Mouse (Mus musculus): Measurements from ENCODE around the gene Rnf169.
"Not testable (repeated sequence)": the region's sequence is repeated elsewhere in the genome, so short reads cannot be mapped to it uniquely, and the experiment has no call there.

Gene Rnf169

DNA sequence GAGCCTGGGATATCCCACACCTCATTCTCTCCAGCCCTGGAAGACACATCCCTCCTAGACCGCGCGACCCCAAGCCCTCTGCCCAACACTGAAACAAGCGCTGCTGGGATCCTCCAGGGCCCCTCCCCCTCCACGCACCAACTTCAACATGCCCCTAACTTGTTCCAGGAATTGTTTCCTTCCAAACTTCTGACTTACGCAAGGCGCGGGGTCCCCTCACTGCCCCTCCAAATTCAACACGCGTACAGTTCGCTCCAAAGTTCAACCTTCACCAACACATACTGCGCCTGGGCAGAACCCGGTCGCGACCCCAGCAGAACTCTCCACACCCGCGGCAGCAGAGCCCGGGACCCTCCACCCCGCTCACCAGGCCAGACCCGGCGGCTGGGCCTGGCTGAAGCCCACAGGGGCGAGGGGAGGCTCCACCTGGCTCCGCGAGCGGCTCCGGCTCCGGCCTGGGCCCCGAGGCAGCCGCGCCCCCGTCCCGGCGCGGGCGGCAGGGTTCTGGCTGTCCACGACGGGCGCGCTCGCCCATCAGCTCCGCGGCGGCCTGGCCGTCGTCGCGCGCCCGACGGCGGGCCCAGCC, 609 bp downstream of the Rnf169 start:
- DNase-seq (ENCODE audit: low spot score): peak; percentile 27

DNA sequence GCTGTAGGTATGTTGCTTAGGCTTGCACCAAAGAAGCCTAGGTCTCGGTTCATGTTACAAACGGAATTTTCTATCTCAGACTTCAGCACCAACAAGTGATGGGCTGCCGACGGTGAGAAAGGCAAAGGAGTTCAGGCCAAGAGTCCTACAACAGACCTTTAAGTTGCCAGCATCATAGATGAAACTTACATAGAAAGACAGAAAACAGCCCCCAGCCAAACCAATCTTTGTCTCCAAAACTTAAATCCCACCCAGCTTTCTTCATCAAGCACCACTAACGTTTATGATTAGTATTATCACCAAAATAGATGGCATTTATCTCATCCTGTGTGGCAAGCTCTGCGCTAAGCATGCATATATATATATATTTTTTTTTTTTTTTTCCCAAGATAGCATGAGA, 1.2 kb downstream of the Rnf169 start:
- DNase-seq (ENCODE audit: low spot score): no peak

DNA sequence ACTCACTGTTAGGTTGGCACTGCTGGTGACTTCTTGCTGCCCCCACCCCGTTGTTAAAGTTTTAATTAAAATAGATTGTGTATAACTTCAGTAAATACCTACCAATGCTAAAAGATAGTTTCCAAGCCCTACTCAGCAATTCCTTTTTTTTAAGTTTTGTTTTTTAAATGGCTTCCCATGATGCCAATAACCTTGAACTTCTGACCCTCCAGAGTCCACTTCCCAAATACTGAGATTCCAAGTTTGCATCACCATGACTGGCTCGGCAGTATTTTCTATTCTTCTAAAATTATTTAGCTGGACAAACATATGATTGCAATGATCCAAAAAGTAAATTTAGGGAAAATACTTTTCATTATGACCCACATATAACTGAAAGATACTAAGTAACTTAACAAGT, 2.2 kb downstream of the Rnf169 start:
- no peak for DNase-seq (ENCODE audit: low spot score)

DNA sequence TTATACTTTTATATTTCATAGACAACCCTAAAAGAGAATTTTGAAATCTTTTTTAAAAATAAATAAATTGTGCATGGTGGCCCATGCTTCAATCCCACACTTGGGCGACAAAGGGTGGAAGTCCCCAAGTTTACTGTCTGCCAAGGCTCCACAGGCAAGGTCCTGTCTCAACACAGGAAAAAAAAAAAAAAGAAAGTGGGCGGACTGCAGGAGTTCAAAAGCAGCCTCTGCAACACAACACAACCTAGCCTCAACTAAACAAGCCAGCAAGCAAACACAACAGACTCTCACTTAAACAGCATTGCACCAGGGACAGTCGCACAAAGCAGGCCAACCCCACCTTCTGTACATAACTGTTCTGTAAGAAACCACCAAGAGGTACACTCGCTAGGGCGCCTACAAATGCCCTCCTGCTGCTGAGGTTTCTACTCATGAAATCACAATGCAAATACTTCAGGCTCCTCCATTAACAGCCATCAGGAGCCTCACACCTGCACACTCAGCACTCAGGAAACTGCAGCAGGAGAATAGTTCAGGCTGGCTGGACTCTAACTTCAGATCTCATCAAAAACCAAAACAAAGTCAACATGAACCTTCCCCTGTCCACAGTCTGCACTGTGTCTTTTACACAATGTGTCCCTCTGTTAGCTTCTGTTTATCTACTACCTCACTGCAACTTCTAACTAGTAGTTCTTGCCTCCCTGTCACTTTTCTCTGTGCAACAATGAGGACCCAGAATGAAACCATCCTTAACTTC, 4.3 kb downstream of the Rnf169 start:
- no peak for DNase-seq (ENCODE audit: low spot score)

DNA sequence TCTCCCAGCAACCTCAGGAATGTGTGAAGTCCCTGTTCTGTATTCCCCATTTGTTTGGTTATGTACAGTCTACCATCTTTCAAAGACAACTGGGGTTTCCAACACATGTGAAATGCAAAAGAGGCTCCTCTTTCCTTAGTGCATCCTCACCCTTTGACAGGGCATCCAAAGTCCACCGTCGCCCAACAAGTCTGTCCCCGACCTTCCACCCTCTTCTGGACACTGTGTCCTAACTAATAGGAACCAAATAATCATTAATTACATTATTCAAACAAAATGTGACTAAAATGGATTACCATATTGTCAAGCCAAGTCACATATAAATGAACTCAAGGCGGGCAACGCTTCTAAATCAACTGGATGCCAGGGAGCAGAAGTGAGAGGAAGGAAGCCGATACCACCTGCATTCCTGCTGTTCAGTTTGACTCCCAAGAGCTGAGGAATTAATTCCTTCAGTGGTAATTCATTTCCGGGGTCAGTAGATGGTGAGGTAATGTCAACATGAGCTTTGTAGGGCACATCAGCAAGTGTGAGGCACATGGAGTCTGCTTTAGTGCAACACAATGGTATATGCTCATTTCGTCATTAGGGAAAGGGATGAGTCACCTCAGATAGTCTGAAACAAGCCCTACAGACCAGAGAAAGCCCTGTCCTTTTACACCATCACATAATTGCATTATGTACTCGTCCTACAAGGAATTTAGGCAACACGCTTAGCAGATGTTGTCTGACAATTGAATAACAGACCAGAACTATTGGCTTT, 5.9 kb downstream of the Rnf169 start:
- no peak for DNase-seq (ENCODE audit: low spot score)

DNA sequence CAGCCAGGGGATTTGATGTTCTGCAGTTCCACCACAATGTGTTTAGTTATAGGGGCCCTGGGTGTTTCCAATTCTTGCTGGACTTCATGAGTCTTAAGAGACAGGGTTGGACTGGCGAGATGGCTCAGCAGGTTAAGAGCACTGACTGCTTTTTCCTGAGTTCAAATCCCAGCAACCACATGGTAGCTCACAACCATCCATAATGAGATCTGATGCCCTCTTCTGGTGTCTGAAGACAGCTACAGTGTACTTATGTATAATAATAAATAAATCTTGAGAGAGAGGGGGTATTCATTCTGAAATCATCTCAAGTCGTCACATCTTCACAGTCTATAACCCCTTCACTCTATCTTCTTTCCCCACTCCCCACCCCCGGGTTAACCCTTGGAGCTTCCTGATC, 7.3 kb downstream of the Rnf169 start:
- DNase-seq (ENCODE audit: low spot score): not testable (repeated sequence)

DNA sequence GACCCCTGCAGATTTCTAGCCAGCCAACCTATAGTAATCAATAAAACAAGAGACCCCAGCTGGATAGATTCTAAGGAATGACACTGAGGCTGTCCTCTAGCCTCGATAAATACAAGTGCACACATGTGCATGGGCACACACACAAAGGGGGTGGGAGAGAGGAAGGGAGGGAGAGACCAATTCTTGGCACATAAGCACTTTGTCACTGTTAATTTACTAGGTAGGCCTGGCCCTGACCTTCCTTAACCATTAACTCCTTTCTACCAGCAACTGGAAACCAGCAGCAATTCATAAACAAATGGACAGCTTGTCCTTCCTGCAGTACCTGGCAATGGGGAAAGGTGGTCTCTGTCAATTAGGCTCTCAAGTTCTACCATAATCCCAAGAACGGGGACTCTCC, 8.3 kb downstream of the Rnf169 start:
- DNase-seq (ENCODE audit: low spot score): no peak

DNA sequence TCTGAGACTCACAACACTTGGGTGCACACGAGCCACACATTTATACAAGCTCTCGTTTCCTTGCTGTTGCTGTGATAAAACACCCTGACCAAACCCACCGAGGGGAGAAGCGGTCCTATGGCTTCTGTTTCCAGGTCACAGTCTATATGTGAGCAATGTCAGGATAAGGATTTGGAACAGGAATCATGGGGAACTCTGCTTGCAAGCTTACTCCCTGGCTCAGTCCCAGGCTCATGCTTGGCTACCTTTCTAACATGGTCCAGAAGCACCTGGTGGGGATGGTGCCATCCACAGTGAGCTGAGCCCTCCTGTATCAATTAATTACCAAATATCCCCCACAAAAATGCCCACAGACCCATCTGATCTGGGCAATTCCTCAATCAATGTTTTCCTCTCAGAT, 11.1 kb downstream of the Rnf169 start:
- no peak for DNase-seq (ENCODE audit: low spot score)

DNA sequence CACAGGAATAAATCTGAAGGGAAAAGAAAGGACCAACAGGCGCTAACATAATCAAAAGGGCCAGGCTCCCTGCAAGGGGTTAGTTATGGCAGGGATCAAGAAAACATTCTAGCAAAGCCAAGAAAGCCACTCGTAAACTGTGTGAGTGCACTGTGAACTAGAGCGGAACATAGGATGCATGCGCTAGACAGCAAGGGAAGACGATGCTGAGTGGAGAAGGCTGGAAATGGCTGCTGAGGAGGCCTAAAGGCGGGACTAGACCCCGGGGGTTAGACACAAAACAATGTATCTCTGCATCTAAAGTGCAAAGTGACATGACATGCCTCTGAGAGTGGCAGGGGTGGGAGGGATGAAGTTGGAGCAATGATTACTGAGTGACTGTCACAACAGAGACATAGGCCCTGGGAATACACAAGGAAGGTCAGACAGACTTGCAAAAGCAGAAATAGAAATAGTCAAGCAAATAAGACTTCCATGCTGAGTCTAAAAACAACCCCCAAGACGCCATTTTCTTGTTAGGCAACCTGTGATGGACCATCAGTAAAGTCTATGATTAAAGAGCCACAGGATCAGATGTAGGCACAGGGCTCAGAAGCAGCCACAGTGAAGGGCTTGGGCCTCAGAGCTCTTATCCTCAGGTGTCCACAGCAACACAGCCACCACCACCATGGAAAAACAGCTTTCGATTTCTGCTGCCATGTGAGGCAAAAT, 14.1 kb downstream of the Rnf169 start:
- no peak for DNase-seq (ENCODE audit: low spot score)

DNA sequence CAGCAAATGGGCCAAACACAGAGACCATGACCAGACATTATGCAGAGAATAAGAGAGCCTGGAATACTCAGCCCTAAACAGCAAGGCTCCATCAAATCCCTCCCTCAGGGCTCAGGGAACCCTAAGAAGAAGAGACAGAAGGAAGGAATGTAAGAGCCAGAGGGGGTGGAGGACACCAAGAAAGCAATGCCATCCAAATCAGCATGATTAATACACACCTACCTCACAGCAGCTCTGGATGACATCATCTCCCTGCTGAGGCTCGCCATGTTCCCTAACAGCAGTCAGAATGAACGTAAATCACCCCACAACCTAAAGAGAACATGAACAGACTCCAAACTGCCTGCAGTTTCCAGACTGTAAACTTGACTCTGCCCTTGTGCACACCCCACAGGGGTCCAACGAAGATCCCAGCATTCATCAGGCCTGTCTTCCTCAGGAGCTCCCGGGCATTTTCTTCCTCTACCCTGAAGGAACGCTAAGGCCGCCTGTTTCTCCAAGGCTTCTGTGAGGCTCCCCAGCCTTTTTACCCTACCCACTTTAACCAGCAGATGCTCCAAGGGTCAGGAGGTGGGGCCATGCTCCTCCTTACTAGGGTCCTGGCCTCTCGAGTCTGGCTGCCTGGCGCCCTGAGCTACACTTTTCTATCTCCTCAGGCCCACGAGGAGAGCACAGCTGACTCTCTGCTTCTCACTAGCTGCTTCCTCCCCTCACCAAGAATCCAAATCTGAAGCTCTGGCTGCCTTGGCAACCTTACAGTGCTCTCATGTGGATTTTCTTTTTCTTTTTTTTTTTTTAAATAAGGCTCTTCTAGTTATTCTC, 15.0 kb downstream of the Rnf169 start:
- DNase-seq (ENCODE audit: low spot score): no peak

DNA sequence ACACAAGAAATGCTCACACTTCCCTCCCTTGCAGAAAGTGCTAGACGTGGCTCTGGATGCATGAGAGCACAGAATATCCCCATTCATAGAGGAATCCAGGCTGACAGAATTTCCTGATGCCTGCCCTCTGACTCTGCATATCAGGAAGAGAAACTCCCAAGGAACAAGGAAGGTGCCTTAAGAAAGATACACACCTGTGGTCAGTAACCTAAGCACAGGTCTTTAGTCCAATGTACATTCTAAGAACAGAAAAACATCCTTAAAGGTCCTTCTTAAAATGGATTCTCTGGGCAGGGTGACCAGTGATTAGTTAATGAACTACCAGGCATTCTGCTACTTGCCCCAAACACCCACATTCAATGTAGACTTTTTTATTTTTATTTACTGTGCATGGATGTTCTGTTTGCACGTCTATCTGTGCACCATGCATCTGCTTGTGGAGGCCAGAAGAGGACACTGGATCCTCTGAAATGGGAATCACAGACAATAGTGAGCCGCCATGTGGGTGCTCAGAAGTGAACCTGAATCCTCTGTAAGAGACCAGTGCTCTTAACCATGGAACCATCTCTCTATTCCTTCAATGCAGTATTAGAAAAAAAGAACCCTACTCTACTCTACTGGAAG, 16.9 kb downstream of the Rnf169 start:
- DNase-seq (ENCODE audit: low spot score): no peak

DNA sequence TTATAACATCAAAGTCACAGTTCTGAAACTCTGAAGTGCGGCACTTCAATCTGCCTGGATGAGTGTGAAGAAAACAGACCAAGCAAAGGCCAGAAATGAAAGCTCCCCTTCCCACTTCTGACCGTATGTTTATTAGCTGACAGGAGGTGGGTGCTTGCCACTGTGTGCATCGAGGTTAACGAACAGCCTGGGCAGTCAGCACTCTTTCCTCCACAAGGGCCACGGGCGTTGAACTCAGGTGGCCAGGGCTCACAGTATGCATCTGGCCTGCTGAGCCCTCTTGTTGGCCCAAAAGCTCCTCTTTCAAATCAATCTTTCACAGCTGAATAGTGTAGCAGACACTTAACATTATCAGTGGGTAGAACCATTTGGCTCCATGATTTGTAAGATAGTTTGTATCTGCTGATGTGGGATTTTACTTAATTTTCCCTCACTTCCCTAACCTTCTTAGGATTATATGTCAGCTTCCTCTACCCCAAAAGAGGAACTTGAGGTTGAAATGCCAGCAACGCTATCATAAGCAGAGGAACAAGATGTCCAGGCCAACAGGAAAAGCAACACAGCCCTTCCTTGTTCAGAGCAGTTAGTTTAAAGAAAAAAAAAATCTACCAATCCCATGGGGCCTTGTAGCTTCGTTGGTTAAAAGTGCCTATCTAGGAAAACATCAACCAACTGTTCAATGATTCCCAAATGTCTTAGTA, 17.6 kb downstream of the Rnf169 start:
- no peak for DNase-seq (ENCODE audit: low spot score)

DNA sequence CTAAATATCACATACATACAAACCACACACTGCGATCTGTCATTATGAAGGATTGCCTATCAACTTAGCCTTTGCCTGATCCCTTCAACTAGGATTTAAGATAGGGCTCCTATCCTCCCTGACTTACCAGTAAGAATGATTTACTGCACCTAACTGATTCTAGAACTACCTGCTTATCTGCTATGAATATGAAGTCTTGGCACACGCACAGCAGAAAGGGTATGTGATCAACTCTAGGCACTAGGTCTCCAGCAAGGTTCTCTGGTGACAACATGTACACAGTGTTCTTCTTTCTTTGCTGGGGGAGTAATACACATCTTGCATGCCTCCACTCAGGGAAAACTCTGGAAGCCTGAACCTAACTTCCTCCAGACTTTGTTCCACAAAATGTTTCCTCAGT, 18.7 kb downstream of the Rnf169 start:
- DNase-seq (ENCODE audit: low spot score): no peak

DNA sequence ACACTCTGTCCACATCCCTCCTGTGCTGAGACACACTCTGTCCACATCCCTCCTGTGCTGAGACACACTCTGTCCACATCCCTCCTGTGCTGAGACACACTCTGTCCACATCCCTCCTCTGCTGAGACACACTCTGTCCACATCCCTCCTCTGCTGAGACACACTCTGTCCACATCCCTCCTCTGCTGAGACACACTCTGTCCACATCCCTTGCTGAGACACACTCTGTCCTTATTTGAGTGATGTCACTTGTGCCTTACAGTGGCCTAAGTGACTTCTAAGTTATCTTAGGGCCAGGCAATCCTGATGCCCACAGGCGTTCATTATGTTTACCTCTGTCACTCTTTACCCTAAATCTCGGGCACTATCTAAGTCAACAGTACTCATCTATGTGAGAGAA, 19.7 kb downstream of the Rnf169 start:
- DNase-seq (ENCODE audit: low spot score): not testable (repeated sequence)

DNA sequence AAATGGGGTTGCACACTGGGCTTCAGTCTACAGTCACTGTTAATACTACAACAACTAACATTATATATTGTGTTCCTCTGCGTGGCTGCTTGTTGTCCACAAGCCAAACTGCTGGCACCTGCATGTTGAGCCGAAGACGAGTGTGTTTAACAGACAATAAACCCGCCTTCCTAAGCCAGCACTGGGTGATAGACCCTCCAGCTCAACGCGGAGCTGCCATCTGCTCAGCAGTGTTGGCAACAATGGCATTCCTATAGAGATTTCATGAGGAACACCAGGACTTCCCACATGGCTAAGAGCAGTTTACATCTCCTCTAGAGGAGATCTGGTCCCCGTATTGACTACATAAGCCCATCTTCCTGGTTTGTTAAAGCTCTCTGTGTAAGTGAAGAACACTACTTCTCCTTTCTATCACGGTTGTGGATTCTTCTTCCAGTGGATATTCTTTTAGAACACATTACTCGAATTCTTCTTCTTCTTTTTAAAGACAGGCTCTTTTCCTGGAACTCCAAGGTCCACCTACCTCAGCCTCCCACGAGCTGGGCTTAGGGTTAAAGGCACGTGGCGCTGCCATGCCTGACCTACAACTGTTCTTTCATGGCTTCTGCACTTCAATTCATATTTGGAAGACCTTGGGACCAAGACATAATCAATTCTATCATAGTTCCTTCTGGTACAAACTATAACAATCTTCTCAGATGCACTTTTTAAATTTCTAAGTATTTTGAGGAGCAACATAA, 22.9 kb downstream of the Rnf169 start:
- no peak for DNase-seq (ENCODE audit: low spot score)

DNA sequence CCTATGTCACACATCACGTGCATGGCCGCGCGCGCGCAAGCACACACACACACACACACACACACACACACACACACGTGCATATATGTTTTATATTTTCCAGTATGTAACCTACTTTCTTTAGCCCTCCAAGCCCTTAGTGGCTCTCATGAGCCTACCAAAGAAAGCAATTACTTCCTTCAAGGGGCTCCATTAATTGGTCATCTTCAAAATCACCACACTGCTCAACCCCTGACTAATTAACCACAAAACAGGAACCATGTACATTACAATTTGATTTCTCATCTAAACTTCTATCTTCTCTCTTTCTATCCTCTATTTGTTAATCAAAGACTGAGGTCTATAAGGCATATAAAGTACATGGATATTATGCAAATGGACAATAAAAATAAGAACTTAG, 24.2 kb downstream of the Rnf169 start:
- DNase-seq (ENCODE audit: low spot score): no peak

DNA sequence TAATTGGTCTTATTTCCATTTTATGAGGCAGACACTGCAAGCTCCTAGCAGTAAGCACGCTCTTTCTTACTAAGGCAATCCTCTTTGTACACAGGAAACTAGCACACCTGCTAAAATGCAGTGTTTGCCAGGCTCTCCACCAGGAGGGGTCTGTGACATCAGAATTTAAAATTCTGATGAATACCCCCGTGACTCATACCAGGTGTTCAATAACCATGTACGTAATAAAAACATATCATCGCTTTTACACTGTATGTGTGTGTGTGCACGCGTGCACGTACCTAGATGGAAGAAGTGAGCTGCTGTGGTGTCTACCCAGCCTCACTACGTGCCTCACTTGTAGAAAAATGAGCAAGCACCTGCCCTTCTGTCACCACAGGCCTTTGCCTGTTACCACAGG, 26.0 kb downstream of the Rnf169 start:
- DNase-seq (ENCODE audit: low spot score): no peak

DNA sequence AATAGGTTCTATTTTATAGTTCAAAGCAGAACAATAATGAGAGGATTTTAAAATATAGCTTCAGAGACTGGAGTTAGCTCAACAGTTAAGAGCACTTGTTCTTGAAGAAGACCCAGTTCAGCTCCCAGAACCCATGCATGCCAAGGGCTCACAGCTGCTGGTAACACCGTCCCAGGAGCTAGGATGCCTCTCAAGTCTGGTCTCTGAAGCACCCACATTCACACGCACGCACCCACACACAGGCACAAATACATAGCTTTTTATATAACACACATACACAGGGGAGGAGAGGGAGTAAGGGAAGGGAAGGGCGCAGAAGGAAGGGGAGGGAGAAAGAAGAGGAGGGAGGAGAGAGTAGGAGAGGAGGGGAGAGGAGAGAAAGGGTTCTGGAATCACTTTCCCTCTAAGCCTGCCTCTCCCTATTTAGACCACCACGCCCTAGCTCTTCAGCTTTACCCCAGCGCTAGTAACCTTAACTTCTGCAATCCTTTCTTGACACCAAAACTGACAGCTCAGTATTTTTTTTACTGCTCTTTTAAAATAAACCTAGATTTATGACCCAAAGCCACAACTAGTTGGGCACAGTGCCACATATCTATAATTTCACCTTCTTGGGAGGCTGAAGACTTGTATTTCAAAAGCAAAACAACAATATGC, 26.7 kb downstream of the Rnf169 start:
- no peak for DNase-seq (ENCODE audit: low spot score)

DNA sequence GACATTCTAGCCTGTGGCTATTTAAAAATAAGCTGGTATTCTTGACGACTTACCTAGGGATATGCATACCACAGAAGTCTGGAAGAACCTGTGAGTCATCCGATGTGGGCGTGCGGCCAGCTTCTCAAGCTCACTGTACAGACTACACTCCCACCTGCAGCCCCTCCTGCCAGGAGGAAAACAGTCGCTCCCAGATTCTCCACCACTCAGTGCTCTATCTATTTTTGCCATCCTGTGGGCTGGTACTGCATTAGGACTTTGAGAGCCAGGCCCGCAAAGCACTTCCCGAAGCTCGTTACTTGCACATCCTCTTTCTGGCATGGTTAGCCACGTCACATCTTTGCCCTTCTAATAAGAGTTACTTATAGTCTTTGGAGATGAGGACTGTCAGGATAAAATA, 32.9 kb downstream of the Rnf169 start:
- DNase-seq (ENCODE audit: low spot score): no peak

Data from ovary, postnatal 14 days (tissue).